Mouse (Mus musculus) natural killer cell, adult 2 months (primary cell): ENCODE data around the gene Adamts20.

Source experiments
- DNase-seq, 2 experiments: peaks; one replicate each; pipeline ENCODE4 v3.0.0; 2022; ENCODE audit warnings: low spot score in 2 of 2

Gene Adamts20

GRCm38 (mm10) chr15:94252962-94253712, 212.1 kb downstream of the Adamts20 start:
- no peak for DNase-seq

GRCm38 (mm10) chr15:94249766-94250165, 215.5 kb downstream of the Adamts20 start:
- DNase-seq = no peak

- DNase-seq = no peak
Observed at GRCm38 (mm10) chr15:94248386-94248785, 216.8 kb downstream of the Adamts20 start.

- no peak for DNase-seq
Observed at GRCm38 (mm10) chr15:94246669-94247068, 218.5 kb downstream of the Adamts20 start.

- DNase-seq = no peak
Observed at GRCm38 (mm10) chr15:94244336-94244735, 220.9 kb downstream of the Adamts20 start.

DNA sequence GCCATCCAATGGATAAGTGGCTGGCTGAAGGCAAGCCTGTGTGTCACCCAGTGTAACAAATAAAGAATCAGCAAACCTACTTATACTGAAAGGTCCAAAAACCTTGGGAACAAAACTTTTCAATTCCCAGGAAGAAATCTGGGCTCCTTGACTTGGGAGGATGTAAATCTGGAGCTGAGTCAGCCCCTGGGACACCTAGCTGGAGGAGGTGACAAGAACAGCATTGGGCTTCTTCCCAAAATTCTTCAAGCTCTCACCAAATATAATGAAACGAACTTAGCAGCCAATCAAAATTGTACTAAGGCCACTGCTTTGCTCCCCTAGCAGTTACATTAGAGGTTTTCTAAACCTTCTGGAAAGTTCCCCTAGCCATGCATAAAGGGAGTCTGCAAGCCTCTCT, 223.1 kb downstream of the Adamts20 start:
- DNase-seq = no peak

DNA sequence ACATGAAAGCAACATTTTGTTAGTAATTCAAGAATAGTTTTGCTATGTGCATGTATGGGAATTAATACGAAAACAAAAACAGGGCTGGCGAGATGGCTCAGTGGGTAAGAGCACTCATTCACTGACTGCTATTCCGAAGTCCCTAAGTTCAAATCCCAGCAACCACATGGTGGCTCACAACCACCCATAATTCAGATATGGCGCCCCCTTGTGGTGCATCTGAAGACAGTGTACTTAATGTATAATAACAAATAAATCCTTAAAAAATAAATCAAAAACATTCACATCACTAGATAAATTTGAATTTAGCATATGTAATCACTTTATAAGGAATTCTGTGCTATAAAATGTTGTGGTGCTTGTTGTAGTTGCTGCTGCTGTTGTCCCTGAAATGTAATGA, 225.6 kb downstream of the Adamts20 start:
- no peak for DNase-seq

DNA sequence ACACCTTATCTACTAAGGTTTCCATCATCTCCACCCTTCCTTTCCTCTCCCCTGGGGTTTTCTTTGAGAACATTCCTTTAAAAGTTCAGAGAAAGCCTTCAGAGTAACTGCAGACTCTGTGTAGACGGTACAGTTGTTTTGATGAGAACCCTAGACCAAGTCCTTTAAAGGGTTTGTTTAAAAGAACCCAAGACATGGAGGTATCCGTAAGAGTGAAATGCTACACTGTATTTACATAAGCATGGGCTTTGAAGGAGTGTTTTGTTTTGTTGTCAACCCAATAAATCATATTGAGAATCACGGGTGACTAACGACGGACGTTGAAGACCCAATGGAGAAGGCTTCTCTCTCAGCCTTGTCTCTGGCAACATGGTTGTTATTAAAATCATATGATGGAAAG, 226.1 kb downstream of the Adamts20 start:
- DNase-seq = no peak

DNA sequence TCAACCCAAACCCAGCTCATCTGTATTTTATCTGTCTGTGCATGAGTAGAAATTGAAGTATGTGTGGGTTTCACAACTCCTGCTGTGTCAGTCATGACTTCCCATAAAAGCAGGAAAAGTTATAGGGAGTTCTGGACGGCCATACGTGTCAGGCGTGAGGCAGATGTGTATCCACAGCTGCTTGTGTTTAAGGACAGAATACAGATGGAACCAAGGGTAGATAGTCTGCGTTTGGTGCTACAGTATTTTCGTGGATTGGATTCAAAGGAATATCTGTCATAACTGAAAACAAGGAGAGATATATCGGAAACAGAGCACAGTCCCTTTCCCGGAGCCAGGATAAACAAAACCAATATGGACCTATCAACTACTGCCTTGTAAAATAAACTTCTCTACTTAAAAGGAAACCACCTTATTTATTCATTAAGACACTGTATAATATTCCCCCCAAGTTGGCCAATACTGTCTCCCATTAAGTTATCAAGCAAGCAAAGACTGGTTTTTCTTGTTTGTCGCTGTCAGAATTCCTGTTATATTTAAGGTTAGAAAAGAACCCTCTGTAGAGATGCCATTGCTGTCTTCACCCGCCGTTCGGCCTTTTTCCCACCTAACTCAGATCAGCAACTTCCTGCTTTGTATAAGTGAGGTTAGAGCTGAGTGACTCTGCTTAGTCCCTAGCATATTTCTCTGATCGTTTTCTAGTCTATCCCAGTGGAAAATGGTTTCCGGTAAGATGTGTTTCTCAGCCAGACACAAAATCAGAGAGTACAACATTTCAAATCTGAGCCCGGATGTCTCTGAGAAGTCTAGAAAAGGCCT, 227.0 kb downstream of the Adamts20 start:
- DNase-seq = no peak

- no peak for DNase-seq
Observed at GRCm38 (mm10) chr15:94236726-94237125, 228.5 kb downstream of the Adamts20 start.

DNA sequence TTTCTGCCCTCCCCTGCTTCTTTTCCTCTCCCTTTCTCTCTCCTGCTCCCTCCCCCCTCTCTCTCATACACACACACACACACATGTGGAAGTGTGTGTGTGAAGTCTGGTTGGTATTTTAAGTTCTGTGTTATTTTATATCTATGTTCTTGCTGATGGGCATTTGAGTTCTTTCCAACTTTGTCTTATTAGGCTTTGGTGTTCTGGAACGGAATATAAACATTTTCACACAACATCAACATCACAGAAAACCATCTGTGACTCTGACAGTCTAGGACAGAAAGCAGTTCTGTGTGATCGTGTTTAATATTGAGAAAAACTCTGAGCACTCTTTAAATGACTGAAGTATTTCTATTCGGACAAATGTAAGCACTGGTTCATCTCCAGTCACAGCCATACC, 229.1 kb downstream of the Adamts20 start:
- DNase-seq = no peak

DNA sequence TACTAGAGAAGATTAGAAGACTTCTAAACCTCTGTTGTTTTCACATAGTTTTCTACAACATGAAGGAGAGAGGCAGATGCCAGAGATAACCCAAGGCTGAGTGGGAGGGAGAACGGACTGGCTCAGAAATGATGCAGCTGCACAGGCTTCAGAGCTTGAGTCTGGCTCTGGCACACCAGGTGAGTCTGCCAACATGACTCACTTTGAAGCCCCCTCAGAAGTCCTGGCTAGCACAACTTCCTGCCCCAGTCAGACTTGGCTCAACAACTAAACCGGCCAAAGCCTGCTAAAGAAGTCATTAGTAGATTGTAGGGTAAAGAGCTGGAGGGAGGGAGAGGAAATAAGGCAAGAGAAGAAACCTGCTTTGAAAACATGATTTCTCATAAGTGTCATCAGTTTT, 230.0 kb downstream of the Adamts20 start:
- no peak for DNase-seq

DNA sequence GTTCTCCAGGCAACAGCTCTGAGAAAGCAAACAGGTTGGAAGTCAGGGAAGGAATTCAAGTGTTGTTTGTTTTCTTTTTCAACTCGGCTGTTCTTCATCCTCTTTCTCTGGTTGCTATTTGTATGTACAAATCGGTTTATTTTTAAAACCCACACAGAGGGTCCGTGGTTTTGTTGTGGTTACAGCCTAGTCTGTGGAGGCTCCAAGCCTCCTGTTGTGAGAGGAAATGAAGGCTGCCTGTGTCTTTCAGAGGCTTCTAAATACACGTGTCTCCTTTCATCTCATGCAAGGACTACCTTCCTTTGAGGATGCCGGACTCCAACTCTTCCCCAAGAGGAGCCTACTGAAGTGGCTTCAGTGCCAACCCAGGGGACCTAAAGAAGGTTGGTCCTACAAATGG, 234.0 kb downstream of the Adamts20 start:
- no peak for DNase-seq

- DNase-seq = no peak
Observed at GRCm38 (mm10) chr15:94227388-94227787, 237.8 kb downstream of the Adamts20 start.

- no peak for DNase-seq
Observed at GRCm38 (mm10) chr15:94223101-94223500, 242.1 kb downstream of the Adamts20 start.

- no peak for DNase-seq
Observed at GRCm38 (mm10) chr15:94220686-94221085, 244.5 kb downstream of the Adamts20 start.
